Mouse (Mus musculus): ENCODE measurements at regions not wholly inside any gene's neighbourhood (a gene's known extent, or its start where the extent isn't known, plus 50 kb on each side); places are given as distances from the start of the nearest gene placed in this dataset.

DNA sequence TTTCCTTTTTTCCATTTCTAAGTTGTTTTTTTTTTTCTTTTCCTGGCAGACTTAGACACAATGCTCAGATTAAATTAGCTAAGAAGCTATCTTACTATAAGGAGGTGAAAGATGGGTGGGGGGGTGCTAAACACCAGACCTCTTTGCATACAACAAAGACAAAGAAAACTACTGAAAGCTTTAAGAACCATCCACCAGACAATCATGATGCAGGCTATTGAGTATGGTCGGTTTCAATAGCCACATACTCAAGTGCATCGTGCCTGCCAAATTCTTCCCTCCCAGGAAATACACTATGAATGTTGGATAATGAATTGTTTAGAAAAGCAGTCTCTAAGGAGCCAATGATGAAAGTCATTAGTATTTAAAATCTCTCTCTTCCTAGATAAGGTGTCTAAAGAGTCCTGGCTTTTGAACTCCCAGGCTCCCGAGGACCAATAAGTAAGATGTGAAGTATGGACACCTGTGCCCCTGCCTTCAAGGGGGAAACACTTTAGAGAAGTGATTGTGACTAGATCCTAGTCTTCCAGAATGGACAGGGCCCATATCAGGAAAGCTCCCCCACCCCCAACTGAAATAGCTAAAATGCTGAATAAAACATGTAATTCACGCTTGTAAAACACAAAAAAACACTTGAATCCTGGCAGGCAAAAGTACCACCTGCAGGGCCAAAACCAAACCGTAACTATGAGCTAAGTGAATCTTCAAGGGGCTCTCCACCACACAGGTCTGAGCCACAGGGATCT is 381.8 kb upstream of the B3galt2 start:
- peaks cover 4% of the 10 kb centered on the region; the same call in 1 of the 2 replicates for H3K27me3 ChIP-seq (ENCODE audit: insufficient read depth, low read length)
- TF ChIP-seq CTCF (conservative IDR thresholded peaks at IDR 0.05; ENCODE audit: low read length) (no peak), POU5F1 (IDR thresholded peaks at IDR 0.05; ENCODE audit: borderline replicate concordance, low read length) (no peak), NANOG (IDR thresholded peaks at IDR 0.05; ENCODE audit: borderline replicate concordance, low read length) (no peak)
- H3K4me1 ChIP-seq (replicated peaks; ENCODE audit: low read depth, low read length), result 0 out of 2 replicates have a peak, but pooled peaks cover 2% of the 10 kb centered on the region
- H3K9me3 ChIP-seq (ENCODE audit: low read length), result no peaks in the 10 kb centered on the region
- H3K4me3 ChIP-seq (replicated peaks; ENCODE audit: low read length), result no peak overlapping the region
- H3K36me3 ChIP-seq (ENCODE audit: insufficient read depth, low read length), result no peaks in the 10 kb centered on the region

DNA sequence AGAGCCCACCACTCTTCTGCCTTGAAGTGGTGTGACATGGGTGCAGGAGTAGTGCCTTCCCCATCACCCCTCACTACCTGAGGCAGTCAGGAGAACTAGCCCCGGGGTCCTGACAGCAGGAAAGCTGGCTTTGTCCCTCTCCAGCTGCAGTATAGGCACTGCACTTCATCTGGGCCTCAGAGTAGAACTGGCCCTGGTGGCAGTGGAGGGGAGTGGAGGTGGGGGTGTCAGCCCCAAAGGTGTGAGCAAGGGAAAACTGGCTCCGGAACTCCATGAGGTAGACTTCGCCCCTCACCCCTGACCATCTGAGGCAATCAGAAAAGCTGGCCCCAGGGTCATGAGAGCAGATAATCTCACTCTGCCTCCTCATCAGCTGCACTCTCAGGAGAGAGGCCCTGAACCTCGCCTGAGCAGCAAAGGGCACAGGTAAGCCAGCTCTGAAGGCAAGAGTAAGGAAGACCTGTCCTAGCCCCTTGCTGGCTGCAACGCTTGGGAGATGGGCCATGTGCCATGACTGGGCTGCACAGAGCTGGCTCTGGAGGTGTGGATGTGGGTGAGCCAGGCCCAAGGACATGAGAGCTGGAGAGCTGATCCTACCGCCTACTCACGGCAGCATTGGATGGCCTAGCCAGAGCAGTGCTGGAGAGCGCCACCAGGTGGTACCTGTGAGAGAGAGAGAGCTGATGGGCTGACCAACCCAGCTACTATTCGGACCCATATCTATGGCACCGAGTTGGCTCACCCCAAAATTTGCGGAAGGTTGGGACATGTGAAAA is 377.0 kb upstream of the B3galt2 start:
- peaks cover 4% of the 10 kb centered on the region; the same call in 1 of the 2 replicates for H3K27me3 ChIP-seq (ENCODE audit: insufficient read depth, low read length)
- H3K4me3 ChIP-seq (replicated peaks; ENCODE audit: low read length), result no peak overlapping the region
- no peaks in the 10 kb centered on the region for H3K36me3 ChIP-seq (ENCODE audit: insufficient read depth, low read length)
- H3K4me1 ChIP-seq (replicated peaks; ENCODE audit: low read depth, low read length), result peaks cover 9% of the 10 kb centered on the region
- no peaks in the 10 kb centered on the region for H3K9me3 ChIP-seq (ENCODE audit: low read length)
- TF ChIP-seq CTCF (conservative IDR thresholded peaks at IDR 0.05; ENCODE audit: low read length) (peak; percentile 15; the same call in 1 of the 2 replicates), POU5F1 (IDR thresholded peaks at IDR 0.05; ENCODE audit: borderline replicate concordance, low read length) (no peak)

DNA sequence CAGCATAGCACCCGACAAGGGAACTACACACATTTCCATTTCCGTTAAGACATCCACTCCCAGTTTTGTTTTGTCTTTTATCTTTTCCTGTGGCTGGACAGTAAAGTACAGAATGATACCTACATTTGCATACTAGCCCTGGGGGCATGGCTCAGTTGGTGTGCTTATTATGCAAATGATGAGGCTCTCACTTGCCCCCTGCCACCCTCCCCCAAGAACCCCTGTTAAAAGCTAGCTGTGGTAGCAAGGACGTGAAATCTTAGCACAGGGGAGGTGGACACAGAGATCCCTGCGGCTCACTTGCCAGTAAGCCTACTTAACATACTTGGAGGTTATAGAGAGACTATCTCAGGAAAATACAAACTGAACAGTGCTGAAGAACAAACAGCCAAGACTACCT is 375.2 kb upstream of the B3galt2 start:
- H3K4me1 ChIP-seq (replicated peaks; ENCODE audit: low read depth, low read length), result peaks cover 9% of the 10 kb centered on the region
- H3K27me3 ChIP-seq (ENCODE audit: insufficient read depth, low read length), result peaks cover 4% of the 10 kb centered on the region; the same call in 1 of the 2 replicates
- no peak overlapping the region for H3K4me3 ChIP-seq (replicated peaks; ENCODE audit: low read length)
- no peaks in the 10 kb centered on the region for H3K9me3 ChIP-seq (ENCODE audit: low read length)
- no peak for TF ChIP-seq POU5F1 (IDR thresholded peaks at IDR 0.05; ENCODE audit: borderline replicate concordance, low read length)
- TF ChIP-seq CTCF (conservative IDR thresholded peaks at IDR 0.05; ENCODE audit: low read length), result no peak
- no peak for TF ChIP-seq NANOG (IDR thresholded peaks at IDR 0.05; ENCODE audit: borderline replicate concordance, low read length)
- H3K36me3 ChIP-seq (ENCODE audit: insufficient read depth, low read length), result no peaks in the 10 kb centered on the region

DNA sequence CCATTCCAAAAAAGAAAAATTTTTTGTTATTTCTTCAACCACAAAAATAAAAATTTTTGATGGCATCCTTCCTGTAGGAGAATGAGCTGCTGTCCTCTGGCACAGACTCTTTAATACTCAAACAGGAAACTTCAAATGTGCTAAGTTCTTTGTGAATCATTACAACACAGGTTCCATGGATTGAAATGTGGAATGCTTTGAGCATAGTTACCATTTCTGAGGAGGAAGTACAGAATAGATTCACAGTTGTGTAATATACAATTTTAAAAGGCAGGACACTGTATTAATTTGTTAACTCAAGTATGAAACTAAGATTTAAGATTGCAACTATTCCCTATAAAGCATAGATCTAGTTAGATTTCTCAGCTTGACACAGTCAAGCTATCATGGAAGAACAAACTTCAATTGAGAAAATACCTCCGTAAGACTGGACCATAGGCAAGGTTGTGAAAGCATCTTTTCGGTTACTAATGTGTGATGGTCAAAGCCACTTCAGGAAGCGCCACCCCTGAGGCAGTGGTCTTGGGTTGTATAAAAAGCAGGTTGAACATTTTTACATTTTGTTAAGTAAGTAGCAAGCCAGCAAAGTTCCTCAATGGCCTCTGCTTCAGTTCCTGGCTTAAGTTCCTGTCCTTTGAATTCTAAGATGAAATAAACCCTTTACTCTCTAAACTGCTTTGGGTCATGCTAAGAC is 354.0 kb upstream of the B3galt2 start:
- Histone ChIP-seq H3K4me3 (replicated peaks; ENCODE audit: low read length) (no peak overlapping the region), H3K4me1 (replicated peaks; ENCODE audit: low read depth, low read length) (no peaks in the 10 kb centered on the region)

DNA sequence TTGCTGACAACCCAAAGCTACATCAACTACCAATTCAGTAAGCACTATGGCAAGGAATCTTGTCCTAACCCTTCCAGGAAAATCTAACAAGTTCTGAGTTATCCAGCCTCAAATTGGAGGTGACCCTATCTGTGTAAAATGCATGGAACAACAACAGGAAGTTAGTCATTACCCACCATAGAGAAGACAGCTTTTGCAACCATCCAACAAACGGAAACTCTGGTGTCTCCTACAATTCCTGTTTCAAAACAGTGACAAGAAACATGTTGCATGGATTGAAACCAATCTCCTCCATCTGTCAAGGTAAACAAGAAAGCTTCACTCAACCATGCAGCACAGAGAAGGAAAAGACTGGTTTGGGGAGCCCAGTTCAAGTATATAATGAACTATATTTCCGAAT is 353.0 kb upstream of the B3galt2 start:
- Histone ChIP-seq H3K27me3 (ENCODE audit: insufficient read depth, low read length) (no peaks in the 10 kb centered on the region), H3K36me3 (ENCODE audit: insufficient read depth, low read length) (no peaks in the 10 kb centered on the region), H3K4me1 (replicated peaks; ENCODE audit: low read depth, low read length) (no peaks in the 10 kb centered on the region), H3K4me3 (replicated peaks; ENCODE audit: low read length) (no peak overlapping the region), H3K9me3 (ENCODE audit: low read length) (peaks cover 4% of the 10 kb centered on the region; the same call in 1 of the 2 replicates)
- TF ChIP-seq NANOG (IDR thresholded peaks at IDR 0.05; ENCODE audit: borderline replicate concordance, low read length) (no peak), POU5F1 (IDR thresholded peaks at IDR 0.05; ENCODE audit: borderline replicate concordance, low read length) (no peak), CTCF (conservative IDR thresholded peaks at IDR 0.05; ENCODE audit: low read length) (no peak)

More for the DNA sequence above, 354.0 kb upstream of the B3galt2 start:
- Histone ChIP-seq H3K27me3 (ENCODE audit: insufficient read depth, low read length) (no peaks in the 10 kb centered on the region), H3K36me3 (ENCODE audit: insufficient read depth, low read length) (no peaks in the 10 kb centered on the region), H3K9me3 (ENCODE audit: low read length) (peaks cover 4% of the 10 kb centered on the region; the same call in 1 of the 2 replicates)
- TF ChIP-seq NANOG (IDR thresholded peaks at IDR 0.05; ENCODE audit: borderline replicate concordance, low read length) (no peak), POU5F1 (IDR thresholded peaks at IDR 0.05; ENCODE audit: borderline replicate concordance, low read length) (no peak)

GRCm38 (mm10) chr1:143296555-143296954 is 343.9 kb upstream of the B3galt2 start:
- Histone ChIP-seq H3K27me3 (ENCODE audit: insufficient read depth, low read length) (no peaks in the 10 kb centered on the region), H3K9me3 (ENCODE audit: low read length) (no peaks in the 10 kb centered on the region), H3K4me1 (replicated peaks; ENCODE audit: low read depth, low read length) (no peaks in the 10 kb centered on the region), H3K36me3 (ENCODE audit: insufficient read depth, low read length) (no peaks in the 10 kb centered on the region), H3K4me3 (replicated peaks; ENCODE audit: low read length) (no peak overlapping the region)
- no peak for TF ChIP-seq CTCF (conservative IDR thresholded peaks at IDR 0.05; ENCODE audit: low read length)
- no peak for TF ChIP-seq NANOG (IDR thresholded peaks at IDR 0.05; ENCODE audit: borderline replicate concordance, low read length)
- TF ChIP-seq POU5F1 (IDR thresholded peaks at IDR 0.05; ENCODE audit: borderline replicate concordance, low read length), result no peak

GRCm38 (mm10) chr1:143307379-143307778 is 333.1 kb upstream of the B3galt2 start:
- Histone ChIP-seq H3K9me3 (ENCODE audit: low read length) (no peaks in the 10 kb centered on the region), H3K27me3 (ENCODE audit: insufficient read depth, low read length) (no peaks in the 10 kb centered on the region), H3K36me3 (ENCODE audit: insufficient read depth, low read length) (no peaks in the 10 kb centered on the region), H3K4me3 (replicated peaks; ENCODE audit: low read length) (no peak overlapping the region), H3K4me1 (replicated peaks; ENCODE audit: low read depth, low read length) (no peaks in the 10 kb centered on the region)
- TF ChIP-seq CTCF (conservative IDR thresholded peaks at IDR 0.05; ENCODE audit: low read length) (no peak), NANOG (IDR thresholded peaks at IDR 0.05; ENCODE audit: borderline replicate concordance, low read length) (no peak), POU5F1 (IDR thresholded peaks at IDR 0.05; ENCODE audit: borderline replicate concordance, low read length) (no peak)

GRCm38 (mm10) chr1:143318381-143318780 is 322.1 kb upstream of the B3galt2 start:
- no peak overlapping the region for H3K4me3 ChIP-seq (replicated peaks; ENCODE audit: low read length)

More at GRCm38 (mm10) chr1:143318381-143318780, 322.1 kb upstream of the B3galt2 start:
- Histone ChIP-seq H3K27me3 (ENCODE audit: insufficient read depth, low read length) (no peaks in the 10 kb centered on the region), H3K36me3 (ENCODE audit: insufficient read depth, low read length) (no peaks in the 10 kb centered on the region), H3K4me1 (replicated peaks; ENCODE audit: low read depth, low read length) (no peaks in the 10 kb centered on the region), H3K9me3 (ENCODE audit: low read length) (peaks cover 30% of the 10 kb centered on the region)
- TF ChIP-seq POU5F1 (IDR thresholded peaks at IDR 0.05; ENCODE audit: borderline replicate concordance, low read length) (no peak), NANOG (IDR thresholded peaks at IDR 0.05; ENCODE audit: borderline replicate concordance, low read length) (no peak), CTCF (conservative IDR thresholded peaks at IDR 0.05; ENCODE audit: low read length) (no peak)

Data from E14TG2a.4 (cell line).